Mouse (Mus musculus) megakaryocyte-erythroid progenitor cell, adult 5-6 weeks (primary cell): ENCODE data around the gene Cabp5. TPM values are rescaled to one million over a fixed set of nuclear protein-coding genes. Genes with fewer than 3 reads are reported as not detected.
"Not testable (repeated sequence)": the region's sequence is repeated elsewhere in the genome, so short reads cannot be mapped to it uniquely, and the experiment has no call there.

ENCODE experiments used
- ATAC-seq: replicated peaks from 2 replicates; pipeline ENCODE4 v1.8.0; 2016; ENCODE audit warnings: mild to moderate bottlenecking, inconsistent platforms; ENCODE audit not compliant: severe bottlenecking, poor library complexity, low FRiP score, low TSS enrichment
- total RNA-seq, 2 experiments: library from RNA; stranded (forward) in 1 of 2; stranded (reverse) in 1 of 2; fragments of 200-1000, 215-1000 nt in 1 of 2; fragments of >200 nt in 1 of 2; fragmentation: Nextera tagmentation in 1 of 2; gene quantifications; 2 replicates each; pipeline ENCODE4 v1.2.3; 2014 to 2017

Cabp5 gene
- total RNA-seq (2014; fragmentation: Nextera tagmentation) (not detected in 2 replicates), total RNA-seq (2017) (not detected in 2 replicates)

- no peak for ATAC-seq
Observed at GRCm38 (mm10) chr7:13397832-13398231, at the start of gene Cabp5. Gene Cabp5, plus strand, starts transcription at chr7:13398132.

- no peak for ATAC-seq
Observed at GRCm38 (mm10) chr7:13355943-13356342, 42.0 kb upstream of the Cabp5 start.

GRCm38 (mm10) chr7:13380588-13380987 is 17.3 kb upstream of the Cabp5 start:
- ATAC-seq = no peak

GRCm38 (mm10) chr7:13450541-13450940 is 52.6 kb downstream of the Cabp5 start, which contains the start of gene Bsph1:
Gene Bsph1, plus strand, starts transcription at chr7:13450841.
- ATAC-seq = not testable (repeated sequence)

Other genes with a start within 250 kb of the Cabp5 start
- gene Vmn1r88, start 238.6 kb upstream of the Cabp5 start, total RNA-seq (2014; fragmentation: Nextera tagmentation) = 0.25 TPM in 1 of 2 replicates, not detected in the other
- not detected in 2 replicates for gene Vmn1r88, start 238.6 kb upstream of the Cabp5 start, total RNA-seq (2017)
- gene Vmn1r89, start 185.1 kb upstream of the Cabp5 start, total RNA-seq (2014; fragmentation: Nextera tagmentation) = not detected in 2 replicates
- not detected in 2 replicates for gene Vmn1r89, start 185.1 kb upstream of the Cabp5 start, total RNA-seq (2017)
- gene Lig1, start 120.8 kb upstream of the Cabp5 start, total RNA-seq (2014; fragmentation: Nextera tagmentation) = 164 and 210 TPM in 2 replicates
- gene Lig1, start 120.8 kb upstream of the Cabp5 start, total RNA-seq (2017) = 125 and 135 TPM in 2 replicates
- 5.9 and 6.3 TPM in 2 replicates for gene Zswim9, start 119.4 kb upstream of the Cabp5 start, total RNA-seq (2014; fragmentation: Nextera tagmentation)
- gene Zswim9, start 119.4 kb upstream of the Cabp5 start, total RNA-seq (2017) = 1.7 and 5.9 TPM in 2 replicates
- 10.9 and 11.4 TPM in 2 replicates for gene Pla2g4c, start 73.5 kb upstream of the Cabp5 start, total RNA-seq (2014; fragmentation: Nextera tagmentation)
- gene Pla2g4c, start 73.5 kb upstream of the Cabp5 start, total RNA-seq (2017) = 11.5 and 13.6 TPM in 2 replicates
- gene Bsph1, start 52.7 kb downstream of the Cabp5 start, total RNA-seq (2014; fragmentation: Nextera tagmentation) = not detected in 2 replicates
- not detected in 2 replicates for gene Bsph1, start 52.7 kb downstream of the Cabp5 start, total RNA-seq (2017)
- gene Bsph2, start 172.9 kb downstream of the Cabp5 start, total RNA-seq (2014; fragmentation: Nextera tagmentation) = not detected in 2 replicates
- gene Bsph2, start 172.9 kb downstream of the Cabp5 start, total RNA-seq (2017) = not detected in 2 replicates
- gene Sult2a5, start 225.8 kb downstream of the Cabp5 start, total RNA-seq (2014; fragmentation: Nextera tagmentation) = not detected in 2 replicates
- gene Sult2a5, start 225.8 kb downstream of the Cabp5 start, total RNA-seq (2017) = not detected in 2 replicates